ENCODE assay signal across 30 mouse cellular contexts in the genomic region with DNA sequence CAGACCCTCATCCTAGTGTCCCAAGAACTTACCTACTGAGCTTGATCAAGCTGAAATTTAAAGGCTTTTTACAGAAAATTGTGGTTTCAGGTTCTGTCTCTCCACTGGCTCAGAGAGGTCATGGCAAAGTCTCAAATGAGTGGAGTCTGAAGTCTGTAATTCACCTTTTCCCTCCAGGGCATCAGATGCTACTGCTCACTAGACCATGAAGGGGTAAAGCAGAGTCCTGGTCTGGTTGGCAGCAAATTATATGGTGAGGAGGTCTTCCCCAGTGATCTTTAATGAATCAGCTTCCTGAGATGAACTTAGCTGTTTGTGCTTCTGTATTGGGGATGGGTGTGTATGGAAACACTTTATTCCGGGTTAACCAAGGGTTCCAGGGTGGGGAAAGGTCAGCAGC.
DNase-seq lines count a peak whose midpoint lies in the region; ATAC-seq and TF ChIP-seq lines count a peak whose summit lies in the region.
"Had no signal": no experiment of that assay in that cellular context is flagged by ENCODE, and none has a peak within 500 bp of the region (broad histone marks: within the 10 kb centered on the region; RNA-seq: fewer than 3 reads in every experiment).

No protein-coding gene starts in this region.

- peak; percentile 35; the same call in 1 of the 2 replicates for ATAC-seq in kidney, embryonic 14.5 days (ENCODE audit: low FRiP score, low TSS enrichment)
- ATAC-seq in kidney, embryonic 16.5 days (ENCODE audit: low FRiP score, low TSS enrichment) = 0 out of 2 replicates have a peak, but pooled peaks have one; percentile 51
- no peak for ATAC-seq in forebrain, embryonic 13.5 days
- ATAC-seq: activated CD4-positive, CD25-positive, alpha-beta regulatory T cell, adult 4 months; CD4-positive, CD25-positive, alpha-beta regulatory T cell, adult 4 months; forebrain, embryonic 15.5 days; forebrain, postnatal 0 days had no signal

- TF ChIP-seq POLR2A in kidney, adult 2 months (IDR thresholded peaks at IDR 0.05; ENCODE audit: low read depth, low read length) = no peak

- no peak overlapping the region for H3K4me3 ChIP-seq in kidney, adult 2 months (ENCODE audit: insufficient read depth, low read depth, low read length)
- no peak overlapping the region for H3K4me3 ChIP-seq in kidney, embryonic 14.5 days (ENCODE audit: low read length)
- H3K4me3 ChIP-seq in kidney, embryonic 16.5 days (ENCODE audit: low read length) = no peak overlapping the region
- H3K4me3 ChIP-seq in forebrain, embryonic 13.5 days = no peak overlapping the region
- H3K4me3 ChIP-seq: embryonic facial prominence, embryonic 13.5 days; embryonic facial prominence, embryonic 15.5 days; erythroblast, embryonic 14.5 days; forebrain, embryonic 10.5 days; forebrain, embryonic 12.5 days; forebrain, embryonic 15.5 days had no signal

- no peak overlapping the region for H3K9ac ChIP-seq in kidney, embryonic 14.5 days (ENCODE audit: low read depth, low read length)
- no peak overlapping the region for H3K9ac ChIP-seq in kidney, embryonic 16.5 days (replicated peaks; ENCODE audit: low read length)
- H3K9ac ChIP-seq in forebrain, embryonic 13.5 days = no peak overlapping the region
- H3K9ac ChIP-seq: embryonic facial prominence, embryonic 13.5 days; embryonic facial prominence, embryonic 15.5 days; forebrain, embryonic 12.5 days; forebrain, embryonic 15.5 days; forebrain, postnatal 0 days had no signal

- H3K4me1 ChIP-seq in kidney, adult 2 months (ENCODE audit: control insufficient read depth, insufficient read depth, low read length) = no peaks in the 10 kb centered on the region
- H3K4me1 ChIP-seq in kidney, embryonic 14.5 days (ENCODE audit: control insufficient read depth, insufficient read depth, low read length) = no peaks in the 10 kb centered on the region
- no peaks in the 10 kb centered on the region for H3K4me1 ChIP-seq in kidney, embryonic 16.5 days (ENCODE audit: insufficient read depth, low read length)
- no peaks in the 10 kb centered on the region for H3K4me1 ChIP-seq in forebrain, embryonic 13.5 days
- H3K4me1 ChIP-seq: embryonic facial prominence, embryonic 13.5 days; embryonic facial prominence, embryonic 15.5 days; forebrain, embryonic 10.5 days; forebrain, embryonic 12.5 days; forebrain, embryonic 15.5 days had no signal

- 19% methylated on average over 1 of the region's 1 CpGs for WGBS in kidney, adult 2 months
- 44% methylated on average over 1 of the region's 1 CpGs for WGBS in kidney, embryonic 14.5 days
- 26% methylated on average over 1 of the region's 1 CpGs for WGBS in kidney, embryonic 16.5 days
- 74% methylated on average over 1 of the region's 1 CpGs for WGBS in forebrain, embryonic 13.5 days

- peak; percentile 7 for DNase-seq in kidney, adult 2 months
- no peak for DNase-seq in kidney, postnatal 4 days
- DNase-seq in kidney, postnatal 36 days = no peak
- DNase-seq in kidney, adult 11 months = no peak
- peak; percentile 17 for DNase-seq in Muller cell, postnatal 12 days (ENCODE audit: inconsistent ontology term)
- DNase-seq: adrenal gland, adult 2 months; adrenal gland, postnatal 10 days; adrenal gland, postnatal 25 days; B cell, adult 2 months; cerebellum, adult 11 months; cerebellum, adult 18-20 months; cerebellum, adult 8-10 months; cerebellum, adult 9-11 months; cerebellum, postnatal 14 days; cerebellum, postnatal 36 days; embryo, embryonic 11 days; forebrain, postnatal 0 days had no signal

- H3K36me3 ChIP-seq in kidney, adult 2 months (ENCODE audit: control insufficient read depth, insufficient read depth, low read length) = no peaks in the 10 kb centered on the region
- no peaks in the 10 kb centered on the region for H3K36me3 ChIP-seq in kidney, embryonic 14.5 days (ENCODE audit: control insufficient read depth, insufficient read depth, low read length)
- no peaks in the 10 kb centered on the region for H3K36me3 ChIP-seq in kidney, embryonic 16.5 days (ENCODE audit: insufficient read depth, low read length)
- H3K36me3 ChIP-seq in forebrain, embryonic 13.5 days (ENCODE audit: poor library complexity, severe bottlenecking) = no peaks in the 10 kb centered on the region
- H3K36me3 ChIP-seq: embryonic facial prominence, embryonic 13.5 days; embryonic facial prominence, embryonic 15.5 days; forebrain, embryonic 10.5 days; forebrain, embryonic 12.5 days; forebrain, embryonic 15.5 days; G1E had no signal

- no peak overlapping the region for H3K27ac ChIP-seq in kidney, adult 2 months (ENCODE audit: insufficient read depth, low read depth, low read length)
- H3K27ac ChIP-seq in kidney, embryonic 14.5 days (ENCODE audit: low read depth, low read length) = no peak overlapping the region
- H3K27ac ChIP-seq in kidney, embryonic 16.5 days (ENCODE audit: low read length) = no peak overlapping the region
- no peak overlapping the region for H3K27ac ChIP-seq in forebrain, embryonic 13.5 days
- H3K27ac ChIP-seq: embryonic facial prominence, embryonic 13.5 days; embryonic facial prominence, embryonic 15.5 days; forebrain, embryonic 10.5 days; forebrain, embryonic 12.5 days; forebrain, embryonic 15.5 days had no signal

- H3K27me3 ChIP-seq in kidney, adult 2 months (replicated peaks; ENCODE audit: control insufficient read depth, insufficient read depth, low read length) = no peaks in the 10 kb centered on the region
- H3K27me3 ChIP-seq in kidney, embryonic 14.5 days (ENCODE audit: control insufficient read depth, insufficient read depth, low read length) = no peaks in the 10 kb centered on the region
- H3K27me3 ChIP-seq in kidney, embryonic 16.5 days (ENCODE audit: insufficient read depth, low read length) = no peaks in the 10 kb centered on the region
- H3K27me3 ChIP-seq in forebrain, embryonic 13.5 days = no peaks in the 10 kb centered on the region
- H3K27me3 ChIP-seq: CH12.LX; embryonic facial prominence, embryonic 13.5 days; embryonic facial prominence, embryonic 15.5 days; forebrain, embryonic 12.5 days; forebrain, embryonic 15.5 days had no signal

- H3K4me2 ChIP-seq in kidney, embryonic 14.5 days (replicated peaks; ENCODE audit: low read depth, low read length) = no peak overlapping the region
- no peak overlapping the region for H3K4me2 ChIP-seq in kidney, embryonic 16.5 days (replicated peaks; ENCODE audit: low read depth, low read length)
- H3K4me2 ChIP-seq in forebrain, embryonic 13.5 days = no peak overlapping the region
- H3K4me2 ChIP-seq: embryonic facial prominence, embryonic 13.5 days; embryonic facial prominence, embryonic 15.5 days; forebrain, embryonic 12.5 days; forebrain, embryonic 15.5 days had no signal

- H3K9me3 ChIP-seq in kidney, embryonic 14.5 days (ENCODE audit: control insufficient read depth, low read length) = no peaks in the 10 kb centered on the region
- no peaks in the 10 kb centered on the region for H3K9me3 ChIP-seq in kidney, embryonic 16.5 days (ENCODE audit: low read length)
- no peaks in the 10 kb centered on the region for H3K9me3 ChIP-seq in forebrain, embryonic 13.5 days (replicated peaks)
- H3K9me3 ChIP-seq: embryonic facial prominence, embryonic 13.5 days; embryonic facial prominence, embryonic 15.5 days; forebrain, embryonic 10.5 days; forebrain, embryonic 12.5 days; forebrain, embryonic 15.5 days; G1E had no signal

- TF ChIP-seq CTCF in kidney, adult 2 months (conservative IDR thresholded peaks at IDR 0.05; ENCODE audit: insufficient read depth, insufficient read length, low read depth, low read length) = no peak

Comparison
In these comparisons a context has a peak if more than half of its experiments do, and no peak if none do; other contexts are left out.
1. DNase-seq: peak in kidney, adult 2 months (single experiment) and Muller cell, postnatal 12 days (single experiment); none in kidney, postnatal 4 days (0 of 2), kidney, postnatal 36 days (0 of 2) and kidney, adult 11 months (single experiment).